Mouse (Mus musculus) Muller cell, postnatal 12 days (primary cell): ENCODE measurements around the gene Opcml.

Experiments used
- DNase-seq: peaks from one replicate; pipeline ENCODE4 v3.0.0-alpha.2; 2015; ENCODE audit errors: inconsistent ontology term

Gene Opcml

GRCm38 (mm10) chr9:28003131-28003530 lies 212.6 kb downstream of the Opcml start:
- no peak for DNase-seq

GRCm38 (mm10) chr9:28011483-28011882 lies 220.9 kb downstream of the Opcml start:
- no peak for DNase-seq

GRCm38 (mm10) chr9:28012664-28013063 lies 222.1 kb downstream of the Opcml start:
- no peak for DNase-seq

GRCm38 (mm10) chr9:28013192-28013591 lies 222.6 kb downstream of the Opcml start:
- no peak for DNase-seq

- peak; percentile 32 for DNase-seq
Observed at GRCm38 (mm10) chr9:28028156-28028555, 237.6 kb downstream of the Opcml start.

GRCm38 (mm10) chr9:28028788-28029393 lies 238.3 kb downstream of the Opcml start:
- DNase-seq = peak; percentile 16

DNA sequence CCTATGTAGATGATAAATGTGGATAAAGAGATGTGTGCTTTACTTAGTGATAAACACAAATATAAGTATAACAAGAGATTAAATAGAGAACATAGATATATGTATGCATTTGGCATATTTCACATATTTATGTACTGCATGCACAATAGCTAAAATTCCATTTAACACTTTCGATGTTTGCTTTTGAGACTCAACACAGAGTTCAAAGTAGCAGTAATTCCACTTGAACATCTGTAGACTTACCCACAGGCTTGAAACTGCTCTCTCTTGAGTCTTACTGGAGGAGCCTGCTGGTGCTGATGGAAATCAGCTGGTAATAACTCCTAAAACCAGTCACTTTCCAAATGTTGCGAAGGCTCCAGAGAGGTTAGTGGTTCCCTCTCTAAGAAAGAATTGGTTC lies 258.6 kb downstream of the Opcml start:
- no peak for DNase-seq

- DNase-seq = peak; percentile 67
Observed at GRCm38 (mm10) chr9:28057171-28057845, 266.7 kb downstream of the Opcml start.

DNA sequence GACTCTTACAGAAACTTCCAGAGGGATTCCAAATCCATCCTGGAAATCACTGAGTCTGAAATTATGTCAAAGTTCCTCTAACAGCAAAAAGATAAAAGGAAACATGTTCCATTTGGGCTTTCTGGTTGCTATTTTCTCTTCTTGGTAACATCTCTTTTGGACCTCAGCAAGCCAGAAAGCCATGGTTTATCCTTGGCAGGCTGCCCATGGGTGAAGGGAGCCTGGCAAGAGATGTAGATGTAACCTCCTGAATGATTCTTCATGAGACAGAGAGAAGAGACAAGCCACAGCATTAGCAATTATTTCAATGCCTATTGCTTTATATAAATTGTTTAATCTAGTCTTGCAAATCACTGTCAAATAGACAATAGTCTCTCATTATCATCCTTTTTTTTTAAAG lies 274.6 kb downstream of the Opcml start:
- DNase-seq = peak; percentile 41

DNA sequence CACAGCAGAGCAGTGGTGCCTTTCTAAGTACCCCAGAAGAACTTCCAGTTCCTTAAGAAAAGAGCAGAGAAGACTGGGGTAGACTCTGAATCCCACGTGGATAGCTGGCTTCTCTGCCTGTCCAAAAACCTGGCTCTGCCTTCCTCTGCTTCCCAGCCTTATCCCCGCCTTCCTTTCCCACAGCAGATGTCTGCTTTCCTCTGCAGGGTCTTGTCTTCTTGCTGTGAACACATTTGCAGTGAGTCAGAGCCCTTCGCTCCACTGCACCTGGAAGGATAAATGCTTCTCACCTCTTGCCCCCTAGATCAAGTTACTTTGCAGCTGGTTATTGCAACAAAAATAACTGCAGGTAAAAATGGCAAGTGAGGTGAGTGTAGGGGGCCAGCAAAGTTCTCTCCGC lies 290.1 kb downstream of the Opcml start:
- DNase-seq = no peak

- DNase-seq = no peak
Observed at GRCm38 (mm10) chr9:28083754-28084153, 293.2 kb downstream of the Opcml start.

GRCm38 (mm10) chr9:28084273-28084726 lies 293.7 kb downstream of the Opcml start:
- DNase-seq = peak; percentile 40

DNA sequence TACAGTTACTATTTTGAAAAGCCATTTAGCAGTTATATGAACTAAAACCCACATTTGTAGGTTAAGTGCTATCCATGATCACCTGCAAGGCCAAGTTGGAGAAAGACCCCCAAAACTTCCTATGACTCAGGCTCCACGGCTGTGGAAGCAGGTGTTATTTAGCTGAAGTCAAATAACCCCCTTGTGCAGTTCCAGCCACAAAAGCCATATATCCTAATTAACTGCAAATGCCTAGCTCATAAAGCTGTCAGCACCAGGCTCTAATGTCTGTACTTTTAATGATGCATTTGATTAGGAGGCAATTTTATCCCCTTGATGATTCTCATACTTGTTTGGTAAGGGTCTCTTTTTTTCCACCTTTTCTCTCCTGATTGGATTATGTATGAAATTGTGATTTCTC lies 300.8 kb downstream of the Opcml start:
- no peak for DNase-seq

DNA sequence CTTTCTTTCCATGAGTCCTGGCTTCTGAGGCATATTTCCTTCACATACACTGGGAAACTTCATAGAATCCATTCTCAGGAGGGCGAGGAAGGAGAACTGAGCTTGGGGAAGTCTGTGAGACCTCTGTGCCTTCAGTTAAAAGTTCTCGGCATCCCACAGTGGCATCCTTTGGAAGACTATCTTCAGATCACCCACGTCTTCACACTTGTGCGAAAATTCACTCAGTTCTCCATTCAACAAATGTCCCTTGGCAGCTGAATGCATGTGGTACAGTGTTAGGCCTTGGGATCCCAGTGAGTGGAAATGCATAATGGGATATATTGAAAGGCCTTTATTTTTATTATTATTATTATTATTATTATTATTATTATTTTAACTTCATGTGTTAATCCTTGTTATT lies 304.1 kb downstream of the Opcml start:
- DNase-seq = no peak

DNA sequence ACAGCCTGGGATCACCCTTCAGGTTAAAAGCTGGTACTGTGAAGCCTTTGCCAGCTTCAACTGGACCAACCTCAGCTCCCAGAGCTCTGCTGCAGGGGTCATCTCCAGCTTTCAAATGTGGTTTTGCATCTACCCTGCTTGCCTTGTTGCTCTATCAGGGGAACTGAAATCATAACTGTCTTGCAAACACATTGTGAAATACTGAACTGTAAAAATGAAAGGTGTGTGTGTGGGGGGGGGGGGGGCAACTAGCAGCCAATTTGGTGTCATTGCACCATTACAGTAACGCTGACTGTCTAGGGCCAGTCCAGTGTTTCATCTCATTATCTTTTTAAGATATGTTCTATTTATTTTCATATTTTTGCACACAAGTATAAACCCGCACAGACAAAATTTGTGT lies 305.6 kb downstream of the Opcml start:
- DNase-seq = no peak

DNA sequence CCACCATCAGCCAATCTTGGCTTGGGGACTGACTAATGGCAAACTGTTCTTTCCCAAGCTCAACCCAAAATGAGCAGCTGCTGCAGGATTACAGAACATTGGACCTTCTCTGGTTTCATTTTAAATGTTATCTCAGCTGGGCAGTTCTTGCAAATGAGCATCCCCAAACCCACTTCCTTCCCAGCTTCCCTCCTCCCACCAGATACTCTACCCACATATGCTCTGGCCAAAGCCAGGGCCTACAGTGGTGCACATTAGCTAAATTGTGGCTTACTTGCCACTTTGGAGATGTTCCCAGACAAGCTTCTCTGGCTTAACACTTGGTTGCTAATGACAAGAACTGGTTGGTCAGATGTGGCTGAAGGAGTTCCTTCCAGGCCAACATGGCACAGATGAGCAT lies 311.4 kb downstream of the Opcml start:
- peak; percentile 79 for DNase-seq

DNA sequence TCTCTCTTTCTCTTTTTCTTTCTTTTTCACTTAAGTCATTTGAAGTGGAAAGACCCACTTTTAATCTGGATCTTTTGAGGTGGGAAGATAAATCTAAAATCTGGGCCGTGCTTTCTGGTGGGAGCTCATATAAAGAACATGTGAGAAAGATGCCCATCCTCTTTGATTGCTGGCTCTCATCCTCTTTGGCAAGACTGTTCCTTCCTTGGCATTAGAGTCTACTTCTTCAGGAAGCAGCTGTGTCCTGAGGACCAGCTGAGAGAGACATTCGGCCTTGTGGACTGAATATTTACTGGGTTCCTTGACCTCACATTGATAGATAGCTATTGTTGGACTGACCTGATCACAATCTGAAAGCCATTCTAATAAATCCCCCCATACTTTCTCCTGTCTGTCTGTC lies 331.3 kb downstream of the Opcml start:
- no peak for DNase-seq

DNA sequence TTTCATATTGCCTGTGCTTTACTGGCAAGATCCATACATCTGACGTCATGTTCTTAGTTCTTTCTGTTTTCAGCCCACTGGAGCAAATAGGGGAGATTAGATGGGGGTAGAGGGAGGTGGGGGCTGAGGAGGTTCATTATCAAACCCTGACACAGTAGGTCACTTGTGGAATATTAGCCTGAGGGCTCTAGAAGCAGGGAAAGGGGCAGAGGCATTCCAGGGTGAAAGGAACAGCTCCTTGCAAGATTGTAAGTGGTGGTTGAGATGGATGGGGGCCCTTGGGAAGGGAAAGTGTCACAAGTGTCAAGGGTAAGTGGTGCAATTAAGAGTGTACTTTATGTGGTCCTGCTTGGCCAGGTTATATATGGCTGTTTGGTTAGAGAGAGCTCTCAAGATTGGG lies 338.2 kb downstream of the Opcml start:
- DNase-seq = no peak

GRCm38 (mm10) chr9:28131521-28131920 lies 340.9 kb downstream of the Opcml start:
- no peak for DNase-seq

DNA sequence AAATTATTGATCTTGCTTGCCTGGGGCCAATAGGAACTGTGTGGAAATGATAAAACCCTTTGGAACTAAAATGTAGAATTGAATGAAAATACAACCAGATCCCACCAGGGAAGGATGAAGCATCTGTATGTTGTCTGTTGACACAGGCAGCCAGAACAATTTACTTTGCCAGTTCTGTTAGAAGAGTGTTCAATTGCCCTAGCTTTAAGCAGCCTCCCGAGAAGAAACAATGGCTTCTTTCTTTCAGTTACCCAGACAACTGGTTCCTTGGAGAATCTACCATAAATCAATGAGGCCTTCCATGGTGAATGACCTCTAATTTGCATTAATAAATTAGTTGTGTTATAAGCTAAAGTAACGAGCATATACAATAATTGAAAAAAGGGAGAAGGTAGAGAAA lies 346.0 kb downstream of the Opcml start:
- DNase-seq = no peak

GRCm38 (mm10) chr9:28139957-28140597 lies 349.5 kb downstream of the Opcml start:
- no peak for DNase-seq

- no peak for DNase-seq
Observed at GRCm38 (mm10) chr9:28149507-28149906, 358.9 kb downstream of the Opcml start.

DNA sequence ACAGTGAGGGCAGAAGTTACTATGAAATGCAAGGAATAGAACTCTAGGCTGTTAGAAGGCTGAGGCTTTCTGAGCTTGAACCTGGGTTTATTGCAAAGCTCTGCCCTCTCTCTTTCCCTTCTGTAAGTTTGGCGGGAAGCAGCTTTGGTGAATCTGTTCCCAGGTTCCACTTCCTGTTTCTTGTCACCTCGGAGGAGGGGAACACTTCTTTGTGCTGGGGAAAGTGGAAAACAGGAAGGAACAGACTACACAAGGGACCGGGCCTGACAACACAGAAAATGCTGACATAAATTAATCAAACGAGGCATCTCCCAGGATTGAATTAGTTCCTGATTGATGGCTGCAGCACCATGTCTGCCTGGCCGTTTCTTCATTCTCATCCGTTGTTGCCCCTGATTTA lies 363.2 kb downstream of the Opcml start:
- no peak for DNase-seq
